ENCODE assay signal across 8 mouse cellular contexts in genomic region chr13:110039779-110040498, GRCm38 (mm10).
DNase-seq lines count a peak whose midpoint lies in the region; ATAC-seq and TF ChIP-seq lines count a peak whose summit lies in the region.

No protein-coding gene starts in this region.

- no peak overlapping the region for H3K27ac ChIP-seq in liver, adult 2 months (replicated peaks; ENCODE audit: insufficient read depth, low read depth, low read length)
- no peak overlapping the region for H3K27ac ChIP-seq in hindbrain, embryonic 14.5 days

- peak; percentile 61; the same call in 1 of the 2 replicates for ATAC-seq in cerebellum, adult (ENCODE audit: insufficient number of reproducible peaks, low FRiP score, low TSS enrichment)
- no peak for ATAC-seq in hindbrain, embryonic 14.5 days (ENCODE audit: low FRiP score)

- H3K4me1 ChIP-seq in liver, adult 2 months (ENCODE audit: control insufficient read depth, insufficient read depth, low read length) = no peaks in the 10 kb centered on the region
- H3K4me1 ChIP-seq in hindbrain, embryonic 14.5 days (replicated peaks; ENCODE audit: control insufficient read depth, insufficient read depth, low read length) = no peaks in the 10 kb centered on the region

- no peak for TF ChIP-seq POLR2A in liver, adult 2 months (IDR thresholded peaks at IDR 0.05; ENCODE audit: extremely low read depth, insufficient read depth, low read length)
- no peak for TF ChIP-seq POLR2A in brain, embryonic 14.5 days (IDR thresholded peaks at IDR 0.05; ENCODE audit: borderline replicate concordance, extremely low read depth, insufficient read depth, insufficient read length, poor library complexity, severe bottlenecking)

- H3K27me3 ChIP-seq in liver, adult 2 months (ENCODE audit: control insufficient read depth, insufficient read depth, low read length) = no peaks in the 10 kb centered on the region
- no peaks in the 10 kb centered on the region for H3K27me3 ChIP-seq in hindbrain, embryonic 14.5 days (ENCODE audit: control insufficient read depth, insufficient read depth, low read length)

- DNase-seq in cerebellum, adult 8-10 months = no peak
- peak; percentile 7 for DNase-seq in liver, adult 2 months (ENCODE audit: extremely low read depth, low read depth, low spot score)
- DNase-seq in liver = no peak
- peak; percentile 74 for DNase-seq in brain, embryonic 14.5 days (ENCODE audit: low read depth)
- DNase-seq in hindbrain, embryonic 14.5 days (ENCODE audit: low spot score) = peak; percentile 77
- peak; percentile 48 for DNase-seq in mesoderm, embryonic 11.5 days (ENCODE audit: low read depth, low spot score)
- peak; percentile 55 for DNase-seq in thymus, postnatal 4 days

- 90% methylated on average over 3 of the region's 3 CpGs for WGBS in liver, adult 2 months
- 77% methylated on average over 3 of the region's 3 CpGs for WGBS in hindbrain, embryonic 14.5 days

- H3K4me2 ChIP-seq in hindbrain, embryonic 14.5 days (replicated peaks) = no peak overlapping the region

- no peaks in the 10 kb centered on the region for H3K36me3 ChIP-seq in liver, adult 2 months (ENCODE audit: control insufficient read depth, insufficient read depth, low read length)
- H3K36me3 ChIP-seq in hindbrain, embryonic 14.5 days (replicated peaks; ENCODE audit: control insufficient read depth, insufficient read depth) = no peaks in the 10 kb centered on the region

- TF ChIP-seq CTCF in liver, adult 2 months (IDR thresholded peaks at IDR 0.05; ENCODE audit: low read depth, low read length) = peak; percentile 21; the same call in 1 of the 2 replicates
- peak; percentile 60; the same call in 1 of the 2 replicates for TF ChIP-seq CTCF in brain, embryonic 14.5 days (IDR thresholded peaks at IDR 0.05; ENCODE audit: borderline replicate concordance, extremely low read depth, insufficient read depth, insufficient read length)

- H3K9ac ChIP-seq in liver, adult 2 months (ENCODE audit: low read depth, low read length) = no peak overlapping the region
- no peak overlapping the region for H3K9ac ChIP-seq in hindbrain, embryonic 14.5 days

- no peaks in the 10 kb centered on the region for H3K9me3 ChIP-seq in hindbrain, embryonic 14.5 days (ENCODE audit: control insufficient read depth, low read length)

- H3K4me3 ChIP-seq in liver, adult 2 months (ENCODE audit: insufficient read depth, low read depth, low read length) = no peak overlapping the region
- no peak overlapping the region for H3K4me3 ChIP-seq in hindbrain, embryonic 14.5 days (replicated peaks; ENCODE audit: low read length)

- H3K79me2 ChIP-seq in liver, adult 2 months (ENCODE audit: control insufficient read depth, insufficient read depth, low read length) = no peaks in the 10 kb centered on the region

Comparison
In these comparisons a context has a peak if more than half of its experiments do, and no peak if none do; other contexts are left out.
1. DNase-seq: peak in liver, adult 2 months (single experiment), brain, embryonic 14.5 days (single experiment), hindbrain, embryonic 14.5 days (single experiment), mesoderm, embryonic 11.5 days (single experiment) and thymus, postnatal 4 days (single experiment); none in cerebellum, adult 8-10 months (single experiment) and liver (single experiment).